Mouse (Mus musculus): ENCODE measurements around the gene Uqcc2. TPM values are rescaled to one million over a fixed set of nuclear protein-coding genes. Genes with fewer than 3 reads are reported as not detected.

Uqcc2 gene
- total and polyA plus RNA-seq, 3 experiments = 176 to 329 TPM; not detected in 1

DNA sequence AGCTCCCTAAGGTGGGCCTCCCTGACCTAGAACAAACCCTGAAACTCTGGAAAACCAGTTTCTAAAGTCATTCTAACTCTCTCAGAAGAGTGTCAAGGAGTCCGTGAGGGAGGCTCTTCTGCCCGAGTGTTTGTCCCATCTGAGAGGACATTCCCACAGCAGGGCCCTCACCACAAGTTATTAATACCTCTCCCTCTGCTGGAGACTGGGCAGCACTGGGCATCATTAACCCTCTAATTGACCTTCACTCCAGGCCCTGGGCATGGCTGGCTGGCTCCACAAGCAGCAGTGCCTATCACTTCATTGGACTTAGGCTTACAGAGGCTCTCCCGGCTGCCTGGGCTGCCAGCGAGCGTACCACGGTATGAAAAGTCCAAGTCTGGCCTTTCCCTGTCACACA, 24.7 kb upstream of the Uqcc2 start:
- Histone ChIP-seq H3K4me1 (ENCODE audit: control insufficient read depth in 1 of 2, insufficient read depth in 2 of 2, low read length in 2 of 2) (peaks cover 5 to 8% of the 10 kb centered on the region in 2 experiments; a peak in 3 of 4 replicates), H3K9ac (ENCODE audit: control insufficient read depth, low read depth, low read length, poor library complexity, severe bottlenecking) (no peak overlapping the region), H3K79me2 (ENCODE audit: control insufficient read depth, insufficient read depth, low read length, poor library complexity) (no peaks in the 10 kb centered on the region), H3K4me3 (ENCODE audit: control insufficient read depth in 1 of 2, insufficient read depth in 1 of 2, low read depth in 2 of 2, low read length in 2 of 2) (no peak overlapping the region), H3K9me3 (replicated peaks; ENCODE audit: insufficient read depth, low read length) (no peaks in the 10 kb centered on the region), H3K36me3 (ENCODE audit: control insufficient read depth in 1 of 2, insufficient read depth in 2 of 2, low read length in 2 of 2) (peaks cover 0 to 6% of the 10 kb centered on the region in 2 experiments; a peak in 2 of 4 replicates), H3K27ac (ENCODE audit: control insufficient read depth, low read depth, low read length) (no peak overlapping the region), H3K27me3 (ENCODE audit: control insufficient read depth in 1 of 2, insufficient read depth in 2 of 2, low read length in 2 of 2) (no peaks in the 10 kb centered on the region)
- TF ChIP-seq BHLHE40 (IDR thresholded peaks at IDR 0.05; ENCODE audit: borderline replicate concordance, low read depth, low read length) (no peak), USF2 (IDR thresholded peaks at IDR 0.05; ENCODE audit: borderline replicate concordance in 1 of 2, insufficient read depth in 1 of 2, low read depth in 1 of 2, low read length in 2 of 2) (no peak), MYC (IDR thresholded peaks at IDR 0.05; ENCODE audit: low read depth, low read length) (no peak), E2F4 (IDR thresholded peaks at IDR 0.05; ENCODE audit: borderline replicate concordance, low read depth, low read length) (no peak), POLR2A (IDR thresholded peaks at IDR 0.05; ENCODE audit: control insufficient read depth in 1 of 2, insufficient read depth in 1 of 2, low read depth in 1 of 2, low read length in 2 of 2, poor library complexity in 1 of 2) (no peak), MAX (IDR thresholded peaks at IDR 0.05; ENCODE audit: low read length) (no peak), ETS1 (IDR thresholded peaks at IDR 0.05; ENCODE audit: low read depth, low read length) (no peak), NELFE (IDR thresholded peaks at IDR 0.05; ENCODE audit: low read depth, low read length) (no peak)
- no peak for DNase-seq (ENCODE audit: low read depth, low spot score)

- Histone ChIP-seq H3K36me3 (ENCODE audit: control insufficient read depth in 1 of 2, insufficient read depth in 2 of 2, low read length in 2 of 2) (peaks cover 0 to 13% of the 10 kb centered on the region in 2 experiments; a peak in 2 of 4 replicates), H3K9me3 (replicated peaks; ENCODE audit: insufficient read depth, low read length) (no peaks in the 10 kb centered on the region), H3K4me3 (ENCODE audit: control insufficient read depth in 1 of 2, insufficient read depth in 1 of 2, low read depth in 2 of 2, low read length in 2 of 2) (no peak overlapping the region), H3K79me2 (ENCODE audit: control insufficient read depth, insufficient read depth, low read length, poor library complexity) (no peaks in the 10 kb centered on the region), H3K27ac (ENCODE audit: control insufficient read depth, low read depth, low read length) (no peak overlapping the region), H3K27me3 (ENCODE audit: control insufficient read depth in 1 of 2, insufficient read depth in 2 of 2, low read length in 2 of 2) (no peaks in the 10 kb centered on the region), H3K4me1 (ENCODE audit: control insufficient read depth in 1 of 2, insufficient read depth in 2 of 2, low read length in 2 of 2) (peaks cover 7 to 17% of the 10 kb centered on the region in 2 experiments; a peak in 3 of 4 replicates), H3K9ac (ENCODE audit: control insufficient read depth, low read depth, low read length, poor library complexity, severe bottlenecking) (no peak overlapping the region)
- no peak for DNase-seq (ENCODE audit: low read depth, low spot score)
- TF ChIP-seq MEF2A (IDR thresholded peaks at IDR 0.05; ENCODE audit: extremely low read depth, insufficient replicate concordance, low read depth, low read length, poor library complexity, severe bottlenecking) (no peak), GATA1 (IDR thresholded peaks at IDR 0.05; ENCODE audit: low read depth, low read length) (no peak), POLR2AphosphoS5 (IDR thresholded peaks at IDR 0.05; ENCODE audit: borderline replicate concordance, low read depth, low read length) (no peak), NRF1 (IDR thresholded peaks at IDR 0.05; ENCODE audit: insufficient read depth, low read depth, low read length, poor library complexity, severe bottlenecking) (no peak), TAL1 (IDR thresholded peaks at IDR 0.05; ENCODE audit: low read length) (no peak), KAT2A (conservative IDR thresholded peaks at IDR 0.05; ENCODE audit: low read depth, low read length) (no peak), BHLHE40 (IDR thresholded peaks at IDR 0.05; ENCODE audit: borderline replicate concordance, low read depth, low read length) (no peak), ZKSCAN1 (IDR thresholded peaks at IDR 0.05; ENCODE audit: low read depth, low read length) (no peak), MYC (IDR thresholded peaks at IDR 0.05; ENCODE audit: low read depth, low read length) (no peak), TCF12 (IDR thresholded peaks at IDR 0.05; ENCODE audit: low read depth, low read length) (no peak), POLR2A (IDR thresholded peaks at IDR 0.05; ENCODE audit: control insufficient read depth in 1 of 2, insufficient read depth in 1 of 2, low read depth in 1 of 2, low read length in 2 of 2, poor library complexity in 1 of 2) (no peak), CHD1 (IDR thresholded peaks at IDR 0.05; ENCODE audit: low read depth, low read length) (no peak), NELFE (IDR thresholded peaks at IDR 0.05; ENCODE audit: low read depth, low read length) (no peak), MXI1 (IDR thresholded peaks at IDR 0.05; ENCODE audit: low read depth, low read length) (no peak)
Measured at GRCm38 (mm10) chr17:27155752-27156151, 22.0 kb upstream of the Uqcc2 start.

Measured in MEL (cell line).